Mouse (Mus musculus) liver, postnatal 0 days (tissue): ENCODE measurements around the gene Gp5.

Experiments used
- CTCF ChIP-seq: sonication (generic); IDR thresholded peaks from 2 replicates; pipeline ENCODE4 v1.5.1; 2016; ENCODE audit warnings: antibody characterized with exemption, low read depth
- EP300 ChIP-seq: IDR thresholded peaks from 2 replicates; pipeline ENCODE4 v1.6.1; 2016; ENCODE audit warnings: antibody characterized with exemption, low read depth, mild to moderate bottlenecking

DNA sequence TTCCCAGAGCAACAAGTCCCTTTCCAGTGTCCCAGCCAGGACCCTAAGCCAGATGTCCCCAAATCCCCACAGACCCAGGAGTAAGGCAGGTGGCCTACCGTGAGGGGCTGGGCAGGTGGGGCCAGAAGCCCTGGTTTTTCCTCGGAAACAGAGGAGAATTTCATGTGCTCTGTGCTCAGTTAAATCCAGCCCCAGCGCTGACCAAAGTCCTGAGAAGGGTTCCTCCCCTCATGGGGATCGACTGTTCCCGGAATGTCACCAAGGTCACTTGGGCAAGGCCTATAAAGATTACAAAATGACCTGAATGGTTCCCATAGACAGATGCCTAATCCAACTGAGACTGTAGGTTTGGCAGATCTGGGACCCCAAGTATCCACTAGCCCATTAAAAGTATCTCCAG, 43.2 kb downstream of the Gp5 start, which contains the start of gene Cpn2:
- TF ChIP-seq CTCF (no peak), EP300 (peak; percentile 64)
